Mouse (Mus musculus): ENCODE measurements around the gene Znrf1.

DNA sequence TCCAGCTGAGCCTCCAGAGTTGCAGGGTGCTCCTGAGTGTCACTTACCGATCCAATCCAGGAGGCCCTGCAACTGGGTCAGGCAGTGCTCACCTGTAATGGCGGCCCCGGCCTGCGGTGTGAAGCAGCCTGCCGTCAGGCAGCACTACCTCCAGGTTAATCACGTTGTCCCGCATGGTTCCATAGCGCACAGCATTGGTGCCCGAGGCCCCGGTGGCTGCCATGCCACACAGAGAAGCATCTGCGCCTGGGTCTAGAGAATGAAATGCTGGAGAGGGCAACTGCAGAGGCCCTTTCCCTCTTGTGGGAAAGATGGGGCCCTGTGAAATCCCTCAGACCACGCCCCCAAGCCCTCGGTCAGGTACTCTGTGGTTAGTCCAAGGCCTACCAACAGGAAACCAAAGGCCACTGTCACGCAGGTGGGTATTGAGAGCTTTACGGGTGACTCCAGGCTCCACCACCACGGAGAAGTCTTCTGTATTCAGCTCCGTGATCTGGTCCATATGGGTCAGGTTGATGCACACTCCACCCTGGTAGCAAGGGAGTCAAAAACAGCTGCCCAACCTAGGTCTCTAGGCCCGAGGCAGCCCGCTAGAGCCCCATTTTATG, 93.1 kb downstream of the Znrf1 start:
- no peak for TF ChIP-seq CTCF (IDR thresholded peaks at IDR 0.05; ENCODE audit: control insufficient read depth, insufficient read depth, insufficient read length)
- TF ChIP-seq CEBPB (IDR thresholded peaks at IDR 0.05; ENCODE audit: low read depth), result no peak
- no peak for TF ChIP-seq MAX (IDR thresholded peaks at IDR 0.05)
- TF ChIP-seq USF1 (IDR thresholded peaks at IDR 0.05; ENCODE audit: low read depth), result no peak
- no peak for TF ChIP-seq MYOG (IDR thresholded peaks at IDR 0.05; ENCODE audit: control insufficient read depth, extremely low read depth, insufficient read length)
- no peak for TF ChIP-seq FOSL1 (IDR thresholded peaks at IDR 0.05; ENCODE audit: insufficient read depth, low read length, poor library complexity, severe bottlenecking)

All from C2C12 (cell line).